Mouse (Mus musculus) intestine, embryonic 16.5 days (tissue): Measurements from ENCODE around the gene Tbcd. TPM values are rescaled to one million over a fixed set of nuclear protein-coding genes. Genes with fewer than 3 reads are reported as not detected.

Experiments
- ATAC-seq: fragments of 200-750 bp; cut with Nextera tagmentation; 2 replicates; pipeline ENCODE4 v1.8.0; 2017; ENCODE audit warnings: moderate TSS enrichment, moderate library complexity
- H3K27ac ChIP-seq: fragments of 300-500 bp; sonication (generic); 2 replicates; pipeline ENCODE4 v1.5.1; 2014; ENCODE audit warnings: mild to moderate bottlenecking, low read length
- H3K27me3 ChIP-seq: fragments of 300-500 bp; sonication (generic); replicated peaks from 2 replicates; pipeline ENCODE4 v1.6.1; 2014; ENCODE audit warnings: low read length, control low read depth, mixed read lengths; ENCODE audit not compliant: control insufficient read depth, insufficient read depth
- H3K36me3 ChIP-seq: fragments of 300-500 bp; sonication (generic); 2 replicates; pipeline ENCODE4 v1.6.1; 2014; ENCODE audit warnings: low read length, control low read depth; ENCODE audit not compliant: control insufficient read depth, insufficient read depth
- H3K4me1 ChIP-seq: fragments of 300-500 bp; sonication (generic); 2 replicates; pipeline ENCODE4 v1.6.1; 2014; ENCODE audit warnings: low read length, control low read depth, mixed read lengths; ENCODE audit not compliant: control insufficient read depth, insufficient read depth
- H3K4me2 ChIP-seq: fragments of 300-500 bp; sonication (generic); 2 replicates; pipeline ENCODE4 v1.6.1; 2014; ENCODE audit warnings: low read depth, low read length, control low read depth
- H3K4me3 ChIP-seq: fragments of 300-500 bp; sonication (generic); 2 replicates; pipeline ENCODE4 v1.5.1; 2014; ENCODE audit warnings: mild to moderate bottlenecking, low read length
- H3K9ac ChIP-seq: fragments of 300-500 bp; sonication (generic); 2 replicates; pipeline ENCODE4 v1.6.1; 2014; ENCODE audit warnings: low read depth, low read length
- H3K9me3 ChIP-seq: fragments of 300-500 bp; sonication (generic); 2 replicates; pipeline ENCODE4 v1.6.1; 2016; ENCODE audit warnings: low read length, control low read depth; ENCODE audit not compliant: control insufficient read depth
- WGBS: fragments of 180-500 bp; shearing (Covaris S2); extraction: QIAGEN DNeasy Blood & Tissue Kit; methylation state at CpG from one replicate; pipeline ENCODE4 v1.1.7; 2014; 5-methylcytosine and 5-hydroxymethylcytosine counted together
- polyA plus RNA-seq: library from polyadenylated mRNA; unstranded; fragments of >200 nt; fragmentation: Nextera tagmentation; extraction: Ambion mirVana; gene quantifications from 2 replicates; pipeline ENCODE4 v1.2.1, GENCODE M21; 2015

Gene Tbcd
- 35.3 and 36.7 TPM in 2 replicates for polyA plus RNA-seq

DNA sequence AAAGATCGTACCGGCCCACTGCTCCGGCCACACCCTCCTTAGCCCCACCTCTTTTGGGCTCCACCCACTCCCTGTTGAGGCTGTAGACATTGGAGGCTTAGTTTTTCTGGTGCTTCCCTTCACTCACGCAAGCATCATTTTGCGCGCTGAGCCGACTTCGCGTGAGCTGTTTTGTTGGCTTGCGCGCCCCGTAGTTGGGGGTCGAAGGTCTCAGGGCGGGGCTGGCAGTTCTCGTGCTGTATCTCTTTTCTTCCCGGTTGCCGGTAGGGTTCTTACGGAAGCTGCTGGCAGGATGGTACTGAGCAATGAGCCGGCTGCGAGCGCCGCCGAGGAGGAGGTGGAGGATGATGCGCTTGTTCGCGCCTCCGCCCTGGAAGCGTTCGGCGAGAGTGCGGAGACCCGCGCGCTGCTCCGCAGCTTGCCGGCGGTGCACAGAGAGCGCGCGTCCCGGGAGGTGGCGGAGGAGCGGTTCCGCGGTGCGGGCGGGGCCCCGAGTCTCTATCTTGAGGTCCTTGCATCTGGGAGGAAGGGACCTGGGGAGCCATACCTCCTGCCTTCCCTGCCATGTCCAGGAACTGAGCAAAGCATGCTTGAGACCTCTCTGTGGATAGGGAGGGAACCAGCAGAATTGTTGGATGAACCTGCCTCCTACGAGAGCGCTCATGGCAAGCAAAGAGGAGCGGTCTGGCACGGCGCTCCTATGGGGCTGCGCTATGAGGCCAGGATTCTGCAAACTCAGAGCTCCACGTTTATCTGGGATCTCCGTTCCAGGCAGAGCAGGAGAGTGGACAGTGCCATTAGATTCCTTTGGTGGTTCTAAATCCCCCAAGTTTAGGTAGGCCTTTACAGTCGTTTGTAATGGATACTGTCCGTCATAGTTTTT, at the start of gene Tbcd:
TSS of gene Tbcd (plus strand) at position 197 of the 883 bp plus-strand sequence.
- H3K9me3 ChIP-seq: no peaks in the 10 kb centered on the region
- H3K27ac ChIP-seq: peak within 1 kb of the TSS; percentile 63
- H3K4me1 ChIP-seq: peaks cover 12% of the 10 kb centered on the region
- peak within 1 kb of the TSS; percentile 77 for H3K9ac ChIP-seq
- peak within 1 kb of the TSS; percentile 74 for H3K4me2 ChIP-seq
- under 1% methylated on average over 58 of the region's 58 CpGs for WGBS
- H3K36me3 ChIP-seq: 0 out of 2 replicates have a peak, but pooled peaks cover 5% of the 10 kb centered on the region
- no peaks in the 10 kb centered on the region for H3K27me3 ChIP-seq
- H3K4me3 ChIP-seq: peak within 1 kb of the TSS; percentile 89
- peak; percentile 97 for ATAC-seq

DNA sequence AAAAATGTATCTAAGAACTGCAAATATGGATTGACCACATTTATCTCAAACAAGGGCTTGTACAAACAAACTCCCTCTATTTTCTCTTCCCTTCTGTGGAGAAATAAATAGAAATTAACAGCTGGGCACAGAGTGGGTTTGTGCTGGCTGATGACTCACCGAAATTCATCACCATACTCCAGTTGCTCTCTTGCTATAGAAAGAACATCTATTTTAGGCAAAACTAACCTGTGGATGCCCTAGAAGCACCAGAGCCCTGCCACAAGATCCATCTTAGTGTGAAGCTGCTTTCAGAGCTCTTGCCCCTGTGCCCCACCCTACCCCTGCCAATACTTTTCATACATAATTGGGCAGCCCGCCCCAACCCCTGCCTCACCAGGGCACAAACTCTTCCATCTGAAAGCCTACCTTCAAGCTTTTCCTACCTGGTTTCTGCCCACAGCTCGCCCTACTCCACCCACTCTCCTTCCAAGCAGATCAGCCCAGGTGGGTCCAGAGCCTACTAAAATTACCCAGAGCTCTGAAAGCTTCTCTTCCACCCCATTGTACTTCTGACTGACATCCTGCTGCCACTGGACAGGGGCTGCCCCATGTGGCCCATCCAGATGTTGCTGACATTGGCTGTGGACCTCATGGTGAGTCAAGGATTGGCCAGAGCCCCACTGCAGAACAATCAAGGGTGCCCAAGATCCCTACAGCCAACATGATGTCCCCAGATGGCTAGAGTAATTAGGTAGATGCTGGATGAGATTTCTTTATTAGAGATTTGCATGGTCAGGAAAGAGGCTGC, 44.2 kb upstream of the Tbcd start:
- H3K36me3 ChIP-seq: no peaks in the 10 kb centered on the region
- 71% methylated on average over 3 of the region's 3 CpGs for WGBS
- H3K27me3 ChIP-seq: no peaks in the 10 kb centered on the region
- H3K9me3 ChIP-seq: no peaks in the 10 kb centered on the region
- no peak overlapping the region for H3K9ac ChIP-seq
- no peak overlapping the region for H3K27ac ChIP-seq
- no peak for ATAC-seq
- no peak overlapping the region for H3K4me2 ChIP-seq
- no peaks in the 10 kb centered on the region for H3K4me1 ChIP-seq
- no peak overlapping the region for H3K4me3 ChIP-seq

DNA sequence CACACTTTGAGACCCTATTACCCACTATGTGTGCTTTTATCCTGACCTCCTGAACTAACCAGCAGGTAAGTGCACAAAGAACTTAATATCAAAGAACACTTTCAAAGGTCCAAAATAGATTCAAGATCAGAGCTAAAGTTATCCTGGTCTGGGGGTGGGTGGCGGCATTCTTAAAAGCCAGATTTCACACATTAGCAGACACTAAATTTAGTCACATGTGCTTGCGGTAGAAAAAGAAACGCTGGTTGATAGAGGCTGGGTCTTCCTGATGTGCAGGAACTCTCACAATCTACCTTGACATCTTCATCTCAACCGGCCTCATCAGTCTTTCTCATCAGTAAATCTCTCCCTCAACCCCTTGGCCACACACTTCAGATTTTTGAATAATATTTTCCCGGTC, 37.0 kb upstream of the Tbcd start:
- Histone ChIP-seq H3K9me3 (no peaks in the 10 kb centered on the region), H3K27ac (no peak overlapping the region), H3K4me1 (no peaks in the 10 kb centered on the region), H3K9ac (no peak overlapping the region), H3K27me3 (no peaks in the 10 kb centered on the region), H3K4me3 (no peak overlapping the region), H3K36me3 (no peaks in the 10 kb centered on the region), H3K4me2 (no peak overlapping the region)
- ATAC-seq: no peak
- 82% methylated on average over 5 of the region's 5 CpGs for WGBS

DNA sequence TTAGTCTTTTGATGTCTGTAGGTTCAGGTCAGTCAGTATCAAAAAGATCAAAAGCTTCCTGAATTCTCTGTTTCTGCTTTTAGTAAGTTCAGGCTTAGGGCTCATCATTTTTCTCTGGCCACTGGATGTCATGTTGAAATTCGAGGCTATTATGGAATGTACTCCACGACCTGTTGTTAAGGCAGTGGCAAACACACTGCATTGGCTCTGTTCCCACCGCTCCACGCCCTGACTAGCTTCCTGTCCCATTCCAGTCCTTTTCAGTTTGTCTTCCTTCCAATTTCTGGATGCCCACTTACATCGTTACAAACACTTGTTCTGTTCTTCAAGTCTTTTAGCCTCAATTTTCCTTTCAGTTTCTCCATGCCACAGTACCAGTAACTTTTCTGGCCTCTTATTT, 36.4 kb upstream of the Tbcd start:
- no peak for ATAC-seq
- Histone ChIP-seq H3K27me3 (no peaks in the 10 kb centered on the region), H3K9ac (no peak overlapping the region), H3K27ac (no peak overlapping the region), H3K9me3 (no peaks in the 10 kb centered on the region), H3K36me3 (no peaks in the 10 kb centered on the region), H3K4me2 (no peak overlapping the region), H3K4me3 (no peak overlapping the region), H3K4me1 (no peaks in the 10 kb centered on the region; the same call in 1 of the 2 replicates)
- 56% methylated on average over 5 of the region's 5 CpGs for WGBS

DNA sequence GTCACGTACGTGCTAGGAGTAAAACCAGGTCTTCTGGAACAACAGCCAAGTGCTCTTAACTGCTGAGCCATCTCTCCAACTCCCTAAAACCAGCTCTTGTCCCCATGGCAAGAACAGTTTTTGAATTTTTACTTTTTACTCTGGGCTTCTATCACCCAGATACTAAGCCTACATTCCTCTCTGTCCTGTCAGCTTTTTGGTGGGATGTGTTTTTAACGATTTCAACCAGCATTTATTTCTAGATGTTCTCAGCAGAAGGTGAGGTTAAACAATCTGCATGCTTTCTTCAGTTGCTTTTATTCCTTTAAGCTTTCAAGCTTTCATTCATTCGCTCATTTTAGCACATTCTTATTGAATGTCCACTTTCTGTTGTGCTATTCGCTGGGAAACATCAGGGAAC, 33.8 kb upstream of the Tbcd start:
- Histone ChIP-seq H3K27ac (no peak overlapping the region), H3K4me2 (no peak overlapping the region), H3K9me3 (no peaks in the 10 kb centered on the region), H3K36me3 (no peaks in the 10 kb centered on the region), H3K4me1 (peaks cover 8% of the 10 kb centered on the region), H3K4me3 (no peak overlapping the region), H3K9ac (no peak overlapping the region), H3K27me3 (no peaks in the 10 kb centered on the region)
- no peak for ATAC-seq
- 78% methylated on average over 5 of the region's 5 CpGs for WGBS

DNA sequence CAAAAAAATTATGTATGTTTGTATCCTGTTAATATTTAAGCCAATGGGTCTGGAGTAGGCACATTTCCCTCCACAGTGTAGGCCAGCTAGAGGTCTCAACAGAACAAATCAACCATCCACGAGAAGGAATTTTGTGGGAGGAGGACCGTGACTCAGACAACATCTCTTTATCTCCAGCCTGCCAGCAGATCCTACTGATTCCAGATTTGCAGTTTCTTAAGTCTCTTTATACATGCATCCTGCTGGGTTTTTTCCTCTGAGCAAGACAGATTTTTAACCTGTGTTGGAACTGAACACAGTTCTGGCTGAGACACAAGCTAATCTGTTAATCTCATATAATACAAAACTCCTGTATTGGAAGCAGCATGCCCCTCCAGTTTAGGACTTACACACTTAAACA, 32.8 kb upstream of the Tbcd start:
- ATAC-seq: no peak
- 45% methylated on average over 2 of the region's 2 CpGs for WGBS
- no peak overlapping the region for H3K4me3 ChIP-seq
- H3K27me3 ChIP-seq: no peaks in the 10 kb centered on the region
- no peaks in the 10 kb centered on the region for H3K9me3 ChIP-seq
- no peak overlapping the region for H3K4me2 ChIP-seq
- H3K27ac ChIP-seq: no peak overlapping the region
- no peak overlapping the region for H3K9ac ChIP-seq
- H3K4me1 ChIP-seq: peaks cover 8% of the 10 kb centered on the region
- no peaks in the 10 kb centered on the region for H3K36me3 ChIP-seq

DNA sequence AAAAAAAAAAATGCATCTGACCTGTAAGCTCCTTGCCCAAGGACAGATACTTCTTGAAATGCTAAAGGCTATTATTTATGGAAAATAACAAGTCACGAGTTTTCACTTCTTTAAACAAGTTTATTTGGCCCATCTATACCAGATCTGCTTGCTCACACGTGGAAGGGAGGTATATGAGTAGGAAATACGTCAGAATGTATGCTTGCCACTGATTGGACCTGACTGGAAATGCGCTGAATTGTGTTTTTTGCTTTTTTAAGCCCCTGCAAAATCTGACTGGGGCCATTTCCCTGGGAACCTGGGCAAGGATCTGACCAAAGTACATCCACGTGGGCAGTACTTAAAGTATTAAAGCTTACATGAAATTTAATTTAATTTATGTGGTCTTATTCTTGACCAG, 31.4 kb upstream of the Tbcd start:
- Histone ChIP-seq H3K4me2 (peak overlapping the region; percentile 87), H3K4me3 (peak overlapping the region; percentile 69; the same call in 1 of the 2 replicates), H3K36me3 (no peaks in the 10 kb centered on the region), H3K4me1 (peaks cover 8% of the 10 kb centered on the region), H3K27ac (peak overlapping the region; percentile 74; the same call in 1 of the 2 replicates), H3K9ac (peak overlapping the region; percentile 67; the same call in 1 of the 2 replicates), H3K27me3 (no peaks in the 10 kb centered on the region), H3K9me3 (no peaks in the 10 kb centered on the region)
- WGBS: 54% methylated on average over 5 of the region's 5 CpGs
- ATAC-seq: no peak

DNA sequence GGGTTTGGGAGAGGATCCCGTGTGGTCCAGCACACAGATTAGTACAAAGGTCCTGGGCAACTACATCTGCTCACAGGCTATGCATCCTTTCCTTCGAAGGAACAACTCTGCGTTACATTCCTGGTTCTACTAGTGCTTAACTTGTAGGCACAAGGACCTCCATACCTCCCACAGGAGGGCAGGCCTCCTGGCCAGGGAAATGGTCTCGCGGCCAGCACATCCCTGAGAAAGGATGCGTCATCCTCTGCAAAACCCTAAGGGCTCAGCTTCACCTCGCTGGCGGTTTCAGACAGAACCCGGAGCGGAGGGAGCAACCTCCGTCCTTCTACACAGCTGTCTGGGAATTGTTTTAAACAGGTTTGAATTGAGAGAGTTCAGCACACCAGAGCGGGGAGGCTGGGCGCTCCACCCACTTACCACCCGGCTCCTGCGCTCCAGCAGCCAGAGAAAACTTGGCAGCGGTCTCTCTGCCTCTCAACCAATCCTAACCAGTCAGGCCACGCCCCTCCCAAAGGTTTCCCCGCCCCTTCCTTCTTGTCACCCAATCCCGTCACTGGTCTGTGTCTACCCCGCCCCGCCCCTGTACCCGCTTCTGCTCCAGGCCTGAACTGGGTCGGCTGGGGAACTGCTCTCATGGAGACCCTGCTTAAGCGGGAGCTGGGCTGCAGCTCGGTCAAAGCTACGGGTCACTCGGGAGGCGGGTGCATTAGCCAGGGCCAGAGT, 30.8 kb upstream of the Tbcd start, which contains the start of gene Fn3krp:
TSS of gene Fn3krp (plus strand) at position 572 of the 723 bp plus-strand sequence.
- peaks cover 8% of the 10 kb centered on the region for H3K4me1 ChIP-seq
- H3K27ac ChIP-seq: peak within 1 kb of the TSS; percentile 74
- H3K4me2 ChIP-seq: peak within 1 kb of the TSS; percentile 87
- no peaks in the 10 kb centered on the region for H3K9me3 ChIP-seq
- peak within 1 kb of the TSS; percentile 78 for H3K9ac ChIP-seq
- peak within 1 kb of the TSS; percentile 69 for H3K4me3 ChIP-seq
- ATAC-seq: peak; percentile 100
- 1% methylated on average over 28 of the region's 28 CpGs for WGBS
- no peaks in the 10 kb centered on the region for H3K27me3 ChIP-seq
- no peaks in the 10 kb centered on the region for H3K36me3 ChIP-seq
